Mouse (Mus musculus): ENCODE measurements around the gene Zc3hc1. TPM values are rescaled to one million over a fixed set of nuclear protein-coding genes. Genes with fewer than 3 reads are reported as not detected.

Zc3hc1 gene
- polyA plus RNA-seq, 1 experiment = not detected

DNA sequence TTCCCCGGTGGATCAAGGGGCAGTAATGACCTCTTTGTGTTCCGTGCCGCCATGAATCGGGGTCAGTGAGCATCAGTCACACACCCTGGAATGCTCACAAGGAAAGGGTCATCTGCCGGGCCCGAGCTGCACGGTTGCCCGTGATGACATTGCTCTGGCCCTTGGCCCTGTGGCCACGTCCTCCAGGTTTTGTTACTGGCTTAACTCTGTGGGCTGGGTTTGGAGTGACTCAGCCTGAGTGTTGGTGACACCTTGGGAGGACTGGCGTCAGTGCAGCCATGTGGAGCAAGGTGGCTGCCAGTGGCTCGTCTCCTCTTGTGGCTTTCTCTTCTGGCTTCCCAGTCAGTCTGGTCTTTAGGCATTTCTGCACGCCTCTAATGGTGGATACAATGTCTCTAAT lies 34.1 kb downstream of the Zc3hc1 start:
- WGBS = 91% methylated on average over 12 of the region's 12 CpGs
- no peak overlapping the region for H3K4me3 ChIP-seq (ENCODE audit: insufficient read depth, low read depth, low read length)
- H3K27ac ChIP-seq (ENCODE audit: insufficient read depth, low read depth, low read length) = no peak overlapping the region
- TF ChIP-seq CTCF (IDR thresholded peaks at IDR 0.05; ENCODE audit: insufficient read depth, low read depth, low read length) = no peak
- no peak for TF ChIP-seq POLR2A (IDR thresholded peaks at IDR 0.05; ENCODE audit: insufficient read depth, low read depth, low read length)
- H3K4me1 ChIP-seq (ENCODE audit: control insufficient read depth, insufficient read depth, low read length) = peaks cover 4% of the 10 kb centered on the region

GRCm38 (mm10) chr6:30356161-30356560 lies 34.7 kb downstream of the Zc3hc1 start:
- no peak overlapping the region for H3K4me3 ChIP-seq (ENCODE audit: insufficient read depth, low read depth, low read length)
- H3K27ac ChIP-seq (ENCODE audit: insufficient read depth, low read depth, low read length) = no peak overlapping the region
- TF ChIP-seq POLR2A (IDR thresholded peaks at IDR 0.05; ENCODE audit: insufficient read depth, low read depth, low read length) (no peak), CTCF (IDR thresholded peaks at IDR 0.05; ENCODE audit: insufficient read depth, low read depth, low read length) (no peak)
- WGBS = 93% methylated on average over 5 of the region's 5 CpGs
- peaks cover 4% of the 10 kb centered on the region for H3K4me1 ChIP-seq (ENCODE audit: control insufficient read depth, insufficient read depth, low read length)

- no peak overlapping the region for H3K27ac ChIP-seq (ENCODE audit: insufficient read depth, low read depth, low read length)
- peaks cover 4% of the 10 kb centered on the region for H3K4me1 ChIP-seq (ENCODE audit: control insufficient read depth, insufficient read depth, low read length)
- H3K4me3 ChIP-seq (ENCODE audit: insufficient read depth, low read depth, low read length) = no peak overlapping the region
- no peak for TF ChIP-seq POLR2A (IDR thresholded peaks at IDR 0.05; ENCODE audit: insufficient read depth, low read depth, low read length)
- no peak for TF ChIP-seq CTCF (IDR thresholded peaks at IDR 0.05; ENCODE audit: insufficient read depth, low read depth, low read length)
- 77% methylated on average over 8 of the region's 8 CpGs for WGBS
Observed at GRCm38 (mm10) chr6:30355701-30356100, 35.1 kb downstream of the Zc3hc1 start.

DNA sequence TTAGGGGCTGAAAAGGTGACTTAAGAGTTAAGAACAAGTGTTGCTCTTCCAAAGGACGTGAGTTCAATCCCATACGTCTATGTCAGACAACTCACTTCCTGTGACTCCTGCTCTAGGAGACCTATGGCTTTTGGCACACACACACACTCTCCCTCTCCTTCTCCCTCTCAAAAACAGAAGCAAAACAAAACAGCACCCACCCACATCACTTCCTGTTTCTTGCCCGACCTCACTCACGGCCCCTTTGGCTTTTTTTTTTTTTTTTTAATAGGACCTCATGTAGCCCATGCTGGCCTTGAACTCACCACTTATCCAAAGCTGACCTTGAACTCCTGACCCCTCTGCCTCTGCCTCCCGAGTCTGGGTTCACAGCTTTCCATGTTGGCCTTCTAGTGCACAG lies 36.1 kb downstream of the Zc3hc1 start:
- no peak for TF ChIP-seq POLR2A (IDR thresholded peaks at IDR 0.05; ENCODE audit: insufficient read depth, low read depth, low read length)
- TF ChIP-seq CTCF (IDR thresholded peaks at IDR 0.05; ENCODE audit: insufficient read depth, low read depth, low read length) = no peak
- Histone ChIP-seq H3K4me1 (ENCODE audit: control insufficient read depth, insufficient read depth, low read length) (peaks cover 4% of the 10 kb centered on the region), H3K4me3 (ENCODE audit: insufficient read depth, low read depth, low read length) (no peak overlapping the region), H3K27ac (ENCODE audit: insufficient read depth, low read depth, low read length) (no peak overlapping the region)
- WGBS = 72% methylated on average over 5 of the region's 5 CpGs

- TF ChIP-seq POLR2A (IDR thresholded peaks at IDR 0.05; ENCODE audit: insufficient read depth, low read depth, low read length) = no peak
- TF ChIP-seq CTCF (IDR thresholded peaks at IDR 0.05; ENCODE audit: insufficient read depth, low read depth, low read length) = no peak
- no peak overlapping the region for H3K4me3 ChIP-seq (ENCODE audit: insufficient read depth, low read depth, low read length)
- peaks cover 4% of the 10 kb centered on the region for H3K4me1 ChIP-seq (ENCODE audit: control insufficient read depth, insufficient read depth, low read length)
- WGBS = 77% methylated on average over 8 of the region's 8 CpGs
- no peak overlapping the region for H3K27ac ChIP-seq (ENCODE audit: insufficient read depth, low read depth, low read length)
Observed at GRCm38 (mm10) chr6:30353661-30354060, 37.2 kb downstream of the Zc3hc1 start.

DNA sequence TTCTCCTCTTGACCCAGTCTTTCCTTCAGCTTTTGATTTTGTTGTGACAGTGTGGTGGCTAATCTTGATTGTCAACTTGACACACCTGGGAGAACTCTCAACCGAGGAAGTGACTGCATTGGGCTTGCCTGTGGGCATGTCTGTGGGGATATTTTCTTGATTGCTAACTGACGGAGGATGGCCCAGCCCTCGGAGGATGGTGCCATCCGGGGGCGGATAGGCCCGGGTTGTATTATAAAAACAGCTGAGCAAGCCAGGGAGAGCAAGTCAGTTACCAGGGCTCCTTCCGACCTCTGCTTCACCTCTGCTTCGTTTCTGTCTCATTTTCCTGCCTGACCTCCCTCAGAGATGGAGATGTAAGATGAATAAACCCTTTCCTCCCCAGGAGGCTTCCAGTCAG lies 38.1 kb downstream of the Zc3hc1 start:
- no peak overlapping the region for H3K27ac ChIP-seq (ENCODE audit: insufficient read depth, low read depth, low read length)
- H3K4me3 ChIP-seq (ENCODE audit: insufficient read depth, low read depth, low read length) = no peak overlapping the region
- TF ChIP-seq POLR2A (IDR thresholded peaks at IDR 0.05; ENCODE audit: insufficient read depth, low read depth, low read length) = no peak
- no peak for TF ChIP-seq CTCF (IDR thresholded peaks at IDR 0.05; ENCODE audit: insufficient read depth, low read depth, low read length)
- WGBS = 51% methylated on average over 8 of the region's 8 CpGs
- peaks cover 4% of the 10 kb centered on the region for H3K4me1 ChIP-seq (ENCODE audit: control insufficient read depth, insufficient read depth, low read length)

- no peak overlapping the region for H3K27ac ChIP-seq (ENCODE audit: insufficient read depth, low read depth, low read length)
- TF ChIP-seq CTCF (IDR thresholded peaks at IDR 0.05; ENCODE audit: insufficient read depth, low read depth, low read length) (no peak), POLR2A (IDR thresholded peaks at IDR 0.05; ENCODE audit: insufficient read depth, low read depth, low read length) (no peak)
- H3K4me3 ChIP-seq (ENCODE audit: insufficient read depth, low read depth, low read length) = no peak overlapping the region
- H3K4me1 ChIP-seq (ENCODE audit: control insufficient read depth, insufficient read depth, low read length) = peaks cover 4% of the 10 kb centered on the region
- WGBS = 67% methylated on average over 9 of the region's 9 CpGs
Observed at GRCm38 (mm10) chr6:30351290-30351689, 39.5 kb downstream of the Zc3hc1 start.

GRCm38 (mm10) chr6:30347288-30347801 lies 43.5 kb downstream of the Zc3hc1 start:
- no peak overlapping the region for H3K27ac ChIP-seq (ENCODE audit: insufficient read depth, low read depth, low read length)
- TF ChIP-seq CTCF (IDR thresholded peaks at IDR 0.05; ENCODE audit: insufficient read depth, low read depth, low read length) (no peak), POLR2A (IDR thresholded peaks at IDR 0.05; ENCODE audit: insufficient read depth, low read depth, low read length) (no peak)
- H3K4me3 ChIP-seq (ENCODE audit: insufficient read depth, low read depth, low read length) = no peak overlapping the region
- no peaks in the 10 kb centered on the region for H3K4me1 ChIP-seq (ENCODE audit: control insufficient read depth, insufficient read depth, low read length)
- WGBS = 88% methylated on average over 4 of the region's 4 CpGs

DNA sequence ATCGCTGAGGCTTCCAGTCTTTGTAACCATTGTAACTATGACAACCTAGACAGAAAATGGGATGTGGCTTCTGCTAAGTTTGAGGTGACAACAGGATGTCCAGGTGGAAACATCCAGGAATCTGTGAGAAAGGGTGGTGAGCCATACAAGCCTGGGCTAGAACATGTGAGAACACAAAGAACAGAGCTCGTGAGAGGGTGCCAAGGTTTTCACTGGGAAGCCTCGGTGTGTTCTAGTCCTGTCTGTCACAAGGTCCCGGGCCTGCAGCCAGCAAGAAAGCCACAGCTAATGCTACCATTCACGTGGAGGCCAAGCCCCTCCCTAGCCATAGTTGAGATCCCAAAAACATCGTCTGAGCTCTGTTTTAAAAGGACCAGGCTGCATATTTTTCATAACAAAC lies 44.1 kb downstream of the Zc3hc1 start:
- 32% methylated on average over 6 of the region's 6 CpGs for WGBS
- TF ChIP-seq CTCF (IDR thresholded peaks at IDR 0.05; ENCODE audit: insufficient read depth, low read depth, low read length) (no peak), POLR2A (IDR thresholded peaks at IDR 0.05; ENCODE audit: insufficient read depth, low read depth, low read length) (no peak)
- H3K4me3 ChIP-seq (ENCODE audit: insufficient read depth, low read depth, low read length) = no peak overlapping the region

GRCm38 (mm10) chr6:30344032-30344431 lies 46.8 kb downstream of the Zc3hc1 start:
- TF ChIP-seq POLR2A (IDR thresholded peaks at IDR 0.05; ENCODE audit: insufficient read depth, low read depth, low read length) (no peak), CTCF (IDR thresholded peaks at IDR 0.05; ENCODE audit: insufficient read depth, low read depth, low read length) (no peak)
- no peak overlapping the region for H3K4me3 ChIP-seq (ENCODE audit: insufficient read depth, low read depth, low read length)
- no peak overlapping the region for H3K27ac ChIP-seq (ENCODE audit: insufficient read depth, low read depth, low read length)
- 80% methylated on average over 6 of the region's 6 CpGs for WGBS
- H3K4me1 ChIP-seq (ENCODE audit: control insufficient read depth, insufficient read depth, low read length) = peaks cover 7% of the 10 kb centered on the region

More for the DNA sequence above, 44.1 kb downstream of the Zc3hc1 start:
- no peaks in the 10 kb centered on the region for H3K4me1 ChIP-seq (ENCODE audit: control insufficient read depth, insufficient read depth, low read length)
- no peak overlapping the region for H3K27ac ChIP-seq (ENCODE audit: insufficient read depth, low read depth, low read length)

Measured in olfactory bulb, adult 2 months (tissue).